Mouse (Mus musculus): ENCODE measurements around the gene Ifnk. TPM values are rescaled to one million over a fixed set of nuclear protein-coding genes. Genes with fewer than 3 reads are reported as not detected.

Ifnk gene
- total RNA-seq (2023) = not detected in 2 replicates

GRCm38 (mm10) chr4:35151756-35152155, at the start of gene Ifnk:
Ifnk (plus strand) TSS chr4:35152056.

GRCm38 (mm10) chr4:35156751-35157611, 5.1 kb downstream of the Ifnk start, which contains the start of gene Mob3b:
Mob3b (minus strand) TSS chr4:35157484.

Other genes starting within 250 kb of the Ifnk start
- gene Mob3b, start 5.4 kb downstream of the Ifnk start, total RNA-seq (2023) = 11.7 and 15.0 TPM in 2 replicates
- 31.0 and 42.5 TPM in 2 replicates for gene C9orf72, start 74.1 kb downstream of the Ifnk start, total RNA-seq (2023)

All from neutrophil, adult 65 days (primary cell).